Mouse (Mus musculus): ENCODE measurements around the gene Stxbp4.

Gene Stxbp4

GRCm38 (mm10) chr11:90442462-90442861, 195.4 kb downstream of the Stxbp4 start:
- no peak for DNase-seq

GRCm38 (mm10) chr11:90440851-90441250, 197.0 kb downstream of the Stxbp4 start:
- DNase-seq, result no peak

- no peak for DNase-seq
Observed at GRCm38 (mm10) chr11:90438768-90439167, 199.1 kb downstream of the Stxbp4 start.

All from thymus, postnatal 25 days (tissue).